Mouse (Mus musculus) megakaryocyte-erythroid progenitor cell, adult 5-6 weeks (primary cell): ENCODE results near the gene Ccdc148. TPM values are rescaled to one million over a fixed set of nuclear protein-coding genes. Genes with fewer than 3 reads are reported as not detected.

Source experiments
- ATAC-seq: replicated peaks from 2 replicates; pipeline ENCODE4 v1.8.0; 2016; ENCODE audit warnings: mild to moderate bottlenecking, inconsistent platforms; ENCODE audit not compliant: severe bottlenecking, poor library complexity, low FRiP score, low TSS enrichment
- total RNA-seq, 2 experiments: library from RNA; stranded (forward) in 1 of 2; stranded (reverse) in 1 of 2; fragments of 200-1000, 215-1000 nt in 1 of 2; fragments of >200 nt in 1 of 2; fragmentation: Nextera tagmentation in 1 of 2; gene quantifications; 2 replicates each; pipeline ENCODE4 v1.2.3; 2014 to 2017

Gene Ccdc148
- total RNA-seq, 2 experiments from 2014 or later = 0.28 TPM; not detected in 1

- ATAC-seq = no peak
These were observed 104.8 kb downstream of the Ccdc148 start for GRCm38 (mm10) chr2:59055615-59056145.

GRCm38 (mm10) chr2:59054339-59054738, 106.1 kb downstream of the Ccdc148 start:
- no peak for ATAC-seq

- no peak for ATAC-seq
These were observed 106.9 kb downstream of the Ccdc148 start for GRCm38 (mm10) chr2:59053461-59054039.

- ATAC-seq = no peak
These were observed 110.1 kb downstream of the Ccdc148 start for GRCm38 (mm10) chr2:59050245-59050824.

- no peak for ATAC-seq
These were observed 110.8 kb downstream of the Ccdc148 start for GRCm38 (mm10) chr2:59049686-59050085.

GRCm38 (mm10) chr2:59048775-59049451, 111.6 kb downstream of the Ccdc148 start:
- ATAC-seq = no peak

- ATAC-seq = no peak
These were observed 117.0 kb downstream of the Ccdc148 start for GRCm38 (mm10) chr2:59043313-59044032.

GRCm38 (mm10) chr2:59042616-59043015, 117.9 kb downstream of the Ccdc148 start:
- ATAC-seq = no peak

- no peak for ATAC-seq
These were observed 124.0 kb downstream of the Ccdc148 start for GRCm38 (mm10) chr2:59036433-59036832.

- ATAC-seq = no peak
These were observed 125.3 kb downstream of the Ccdc148 start for GRCm38 (mm10) chr2:59035206-59035605.

GRCm38 (mm10) chr2:59034281-59034680, 126.2 kb downstream of the Ccdc148 start:
- no peak for ATAC-seq

GRCm38 (mm10) chr2:59024558-59024957, 135.9 kb downstream of the Ccdc148 start:
- ATAC-seq = no peak

GRCm38 (mm10) chr2:59007356-59007755, 153.1 kb downstream of the Ccdc148 start:
- no peak for ATAC-seq

GRCm38 (mm10) chr2:59006567-59007340, 153.7 kb downstream of the Ccdc148 start:
- no peak for ATAC-seq

GRCm38 (mm10) chr2:58997151-58997550, 163.3 kb downstream of the Ccdc148 start:
- ATAC-seq = no peak

GRCm38 (mm10) chr2:58992431-58993191, 167.9 kb downstream of the Ccdc148 start:
- no peak for ATAC-seq

GRCm38 (mm10) chr2:58978095-58978494, 182.4 kb downstream of the Ccdc148 start:
- no peak for ATAC-seq

- no peak for ATAC-seq
These were observed 188.8 kb downstream of the Ccdc148 start for GRCm38 (mm10) chr2:58971507-58972275.
